Comparison of ENCODE assay signal across 8 mouse cellular contexts in genomic region chr12:70477593-70478287, GRCm38 (mm10). TPM values are rescaled to one million over a fixed set of nuclear protein-coding genes. Genes with fewer than 3 reads are reported as not detected.
A peak's percentile ranks its signal among the peaks of the same experiment; 100 is the strongest.
DNase-seq lines count a peak whose midpoint lies in the region; ATAC-seq and TF ChIP-seq lines count a peak whose summit lies in the region.

No protein-coding gene starts in this region.

- WGBS in heart, postnatal 0 days: 77% methylated on average over 16 of the region's 16 CpGs

- TF ChIP-seq EP300 in heart, postnatal 0 days (IDR thresholded peaks at IDR 0.05; ENCODE audit: low read depth): no peak

- no peaks in the 10 kb centered on the region for H3K27me3 ChIP-seq in heart, postnatal 0 days (ENCODE audit: control insufficient read depth, insufficient read depth, low read length)

- peak; percentile 21 for TF ChIP-seq CTCF in heart, postnatal 0 days (IDR thresholded peaks at IDR 0.05; ENCODE audit: low read depth)

- no peak overlapping the region for H3K4me2 ChIP-seq in heart, postnatal 0 days (ENCODE audit: low read depth, low read length)

- H3K36me3 ChIP-seq in heart, postnatal 0 days (replicated peaks; ENCODE audit: control insufficient read depth, insufficient read depth, low read length): no peaks in the 10 kb centered on the region

- H3K4me1 ChIP-seq in heart, postnatal 0 days (ENCODE audit: control insufficient read depth, insufficient read depth): no peaks in the 10 kb centered on the region

- intact Hi-C loops in left cerebral cortex, postnatal 25 days (cut with DNase I): loop anchor here (5.0 kb wide), 1 partner anchor 435 kb away; no protein-coding TSS in a partner anchor

- DNase-seq in heart, postnatal 0 days (ENCODE audit: low spot score): peak; percentile 17
- DNase-seq in heart, adult 8-10 months (ENCODE audit: low spot score): no peak
- DNase-seq in WW6 (ENCODE audit: low read depth, low spot score): peak; percentile 20
- peak; percentile 59 for DNase-seq in embryo, embryonic 11 days
- peak; percentile 40 to 57 for DNase-seq in left cerebral cortex, postnatal 25 days (ENCODE audit: low spot score in 2 of 2)
- DNase-seq in thymus, postnatal 25 days: peak; percentile 53

- no peak for ATAC-seq in heart, postnatal 0 days (ENCODE audit: insufficient read depth, low read depth)
- ATAC-seq in hematopoietic stem cell, adult 5-6 weeks (replicated peaks in 1 of 2; ENCODE audit: insufficient read depth in 1 of 2, low FRiP score in 2 of 2, low TSS enrichment in 1 of 2, low read depth in 1 of 2, poor library complexity in 2 of 2, severe bottlenecking in 2 of 2): peak; percentile 60 to 69; a peak in 3 of 4 replicates
- ATAC-seq in monocyte, adult 5-6 weeks (replicated peaks; ENCODE audit: insufficient number of reproducible peaks, low FRiP score, low TSS enrichment, poor library complexity, severe bottlenecking): peak; percentile 53; the same call in 1 of the 2 replicates

- no peak overlapping the region for H3K4me3 ChIP-seq in heart, postnatal 0 days (ENCODE audit: low read depth, low read length)

- no peaks in the 10 kb centered on the region for H3K9me3 ChIP-seq in heart, postnatal 0 days (replicated peaks; ENCODE audit: control insufficient read depth, low read length)

- no peak overlapping the region for H3K9ac ChIP-seq in heart, postnatal 0 days (replicated peaks; ENCODE audit: low read depth, low read length)

- H3K27ac ChIP-seq in heart, postnatal 0 days (ENCODE audit: low read depth): no peak overlapping the region

RNA-seq across cellular contexts. Expression of gene Tmx1, which starts 24.8 kb away (rescaled TPM):
- total RNA-seq in heart, postnatal 0 days (2014; rRNA removed; ENCODE audit: low replicate concordance): 42.9 and 57.4 TPM in 2 replicates
- 69.8 and 80.4 TPM in 2 replicates for polyA plus RNA-seq in heart, postnatal 0 days (2015; fragmentation: Nextera tagmentation; extraction: Ambion mirVana)
- total RNA-seq in heart, adult 8-10 months (2022): 10 to 100 TPM; 25.4 to 35.4 (median 30.8) TPM
- total RNA-seq in hematopoietic stem cell, adult 5-6 weeks (2017): 75.9 and 99.0 TPM in 2 replicates
- total RNA-seq in left cerebral cortex, postnatal 25 days (2021): 10 to 100 TPM; 31.3 to 34.6 TPM
- total RNA-seq in monocyte, adult 5-6 weeks (2017): 91.8 to 94.8 TPM (median 93.6 TPM) in 3 replicates
